Mouse (Mus musculus) erythroblast, embryonic 14.5 days (primary cell): Measurements from ENCODE around the gene Trdmt1.

ENCODE experiments used
- GATA1 ChIP-seq: IDR thresholded peaks from 2 replicates; pipeline ENCODE4 v1.6.1; 2012; ENCODE audit warnings: low read length, inconsistent platforms, mixed read lengths
- TAL1 ChIP-seq: IDR thresholded peaks from 3 replicates; pipeline ENCODE4 v1.6.1; 2012; ENCODE audit warnings: low read length, inconsistent platforms, mixed read lengths

GRCm38 (mm10) chr2:13557145-13558030, 12.9 kb upstream of the Trdmt1 start:
- TF ChIP-seq GATA1 (no peak), TAL1 (no peak)
